Mouse (Mus musculus): ENCODE measurements around the gene Ddx47.

Ddx47 gene

DNA sequence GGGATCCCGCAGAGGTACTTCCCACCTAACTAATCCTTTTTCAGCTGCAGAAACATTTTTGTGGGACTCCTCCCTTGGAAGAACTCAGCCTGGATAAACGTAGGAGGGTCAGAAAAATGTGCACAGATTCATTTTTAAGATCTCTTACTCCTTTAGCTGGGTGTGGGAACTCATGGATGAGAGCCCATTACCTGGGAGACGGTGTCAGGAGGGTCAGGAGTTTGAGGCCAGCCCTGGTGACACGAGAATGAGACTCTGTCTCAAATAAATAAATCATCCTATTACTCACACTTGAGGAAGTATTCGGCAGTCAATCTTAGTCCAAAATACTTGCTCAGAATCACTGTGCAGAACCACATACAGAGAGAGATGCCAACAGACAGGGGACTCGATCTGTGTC is 58.4 kb downstream of the Ddx47 start:
- no peak for DNase-seq (ENCODE audit: low spot score in 2 of 2)

- no peak for DNase-seq (ENCODE audit: low spot score in 2 of 2)
Observed at GRCm38 (mm10) chr6:135070347-135070746, 58.9 kb downstream of the Ddx47 start.

Data from right cerebral cortex, postnatal 36 days (tissue).